Mouse (Mus musculus) thymus, adult 2 months (tissue): Measurements from ENCODE around the gene Lrrc27.

Experiments used
- CTCF ChIP-seq: fragments of 200-500 bp; IDR thresholded peaks from 2 replicates; pipeline ENCODE4 v1.5.1; 2012; ENCODE audit warnings: mild to moderate bottlenecking, control low read depth, low read length, moderate library complexity, borderline replicate concordance; ENCODE audit not compliant: control insufficient read depth, poor library complexity, insufficient read depth; ENCODE audit errors: extremely low read depth
- POLR2A ChIP-seq: fragments of 200-500 bp; IDR thresholded peaks from 2 replicates; pipeline ENCODE4 v1.6.1; 2012; ENCODE audit warnings: mild to moderate bottlenecking, low read length, control low read depth, moderate library complexity; ENCODE audit not compliant: control insufficient read depth, poor library complexity, insufficient read depth; ENCODE audit errors: extremely low read depth

- TF ChIP-seq CTCF: no peak
- TF ChIP-seq POLR2A: no peak
Measured at GRCm38 (mm10) chr7:139191619-139192018, 21.2 kb upstream of the Lrrc27 start.
